Mouse (Mus musculus) splenic B cell, adult 2 months (primary cell): Measurements from ENCODE around the gene Edn3.

Experiments used
- DNase-seq: peaks from one replicate; pipeline ENCODE4 v3.0.0-alpha.2; 2011; ENCODE audit warnings: low read depth, low spot score
- H3K27me3 ChIP-seq: 2 replicates; pipeline ENCODE4 v1.6.1; 2012; ENCODE audit warnings: mild to moderate bottlenecking, low read length, moderate library complexity, mixed read lengths; ENCODE audit not compliant: control insufficient read depth, poor library complexity, insufficient read depth, severe bottlenecking
- H3K36me3 ChIP-seq: 2 replicates; pipeline ENCODE4 v1.6.1; 2012; ENCODE audit warnings: mild to moderate bottlenecking, low read length, moderate library complexity, mixed read lengths; ENCODE audit not compliant: control insufficient read depth, poor library complexity, insufficient read depth, severe bottlenecking

The Edn3 gene

GRCm38 (mm10) chr2:174827829-174828228 is 67.4 kb downstream of the Edn3 start:
- H3K27me3 ChIP-seq = no peaks in the 10 kb centered on the region
- no peak for DNase-seq
- H3K36me3 ChIP-seq = no peaks in the 10 kb centered on the region

- Histone ChIP-seq H3K27me3 (0 out of 2 replicates have a peak, but pooled peaks cover 2% of the 10 kb centered on the region), H3K36me3 (no peaks in the 10 kb centered on the region)
- DNase-seq = no peak
These were observed 73.2 kb downstream of the Edn3 start for GRCm38 (mm10) chr2:174833608-174834007.
